Mouse (Mus musculus) neutrophil, adult 65 days (primary cell): ENCODE data around the gene Gusb. TPM values are rescaled to one million over a fixed set of nuclear protein-coding genes. Genes with fewer than 3 reads are reported as not detected.

Experiments
- total RNA-seq: library from RNA; stranded (reverse); gene quantifications from 2 replicates; pipeline ENCODE4 v1.2.4, GENCODE M21; 2023

Gene Gusb
- total RNA-seq: 37.9 and 44.9 TPM in 2 replicates

GRCm38 (mm10) chr5:130002301-130003146 lies at the start of gene Gusb:
Gene Gusb, minus strand, starts transcription at chr5:130003049.

GRCm38 (mm10) chr5:130029142-130029897 lies 26.5 kb upstream of the Gusb start, which contains the start of the genes Asl and Crcp:
Gene Asl, minus strand, starts transcription at chr5:130029247.
Gene Crcp, plus strand, starts transcription at chr5:130029290.

DNA sequence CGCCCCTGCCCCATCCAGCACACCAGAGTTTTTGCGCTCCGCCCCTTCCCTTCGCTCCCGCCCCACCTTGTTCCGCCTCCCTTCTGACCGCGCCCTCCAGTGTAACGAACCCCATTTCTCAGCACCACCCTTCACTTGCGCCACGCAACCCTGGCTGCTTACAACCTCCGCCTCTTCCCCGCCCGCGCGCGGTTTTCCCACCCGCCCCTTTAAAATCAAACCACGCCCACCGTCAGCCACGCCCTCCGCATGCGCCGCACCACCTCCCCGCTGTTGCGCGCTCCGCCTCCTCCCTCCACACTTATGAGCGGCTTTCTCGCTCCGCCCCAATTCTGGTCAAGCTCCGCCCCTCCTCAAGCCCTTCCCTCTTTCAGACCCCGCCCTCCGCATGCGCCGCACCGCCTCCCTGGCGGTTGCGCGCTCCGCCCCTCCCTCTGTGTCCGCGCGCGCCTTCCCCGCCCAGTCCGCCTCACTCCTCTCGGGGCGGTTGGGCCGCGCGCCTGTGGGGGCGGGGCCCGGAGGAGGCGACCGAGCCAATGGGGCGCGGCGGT lies 61.3 kb downstream of the Gusb start, which contains the start of gene Vkorc1l1:
Gene Vkorc1l1, plus strand, starts transcription at position 476 of the 551 bp plus-strand sequence.

Other genes with a start within 250 kb of the Gusb start
- 4.1 and 6.0 TPM in 2 replicates for gene Psph, start 215.6 kb downstream of the Gusb start, total RNA-seq
- 2.7 and 3.6 TPM in 2 replicates for gene Sumf2, start 156.1 kb downstream of the Gusb start, total RNA-seq
- gene Chchd2, start 115.6 kb downstream of the Gusb start, total RNA-seq: 114 and 116 TPM in 2 replicates
- not detected in 2 replicates for gene Zbed5, start 107.3 kb downstream of the Gusb start, total RNA-seq
- 0.32 TPM in 1 of 2 replicates, not detected in the other for gene Phkg1, start 104.5 kb downstream of the Gusb start, total RNA-seq
- gene Nupr1l, start 94.5 kb downstream of the Gusb start, total RNA-seq: 0.50 TPM in 1 of 2 replicates, not detected in the other
- 12.2 and 12.8 TPM in 2 replicates for gene Vkorc1l1, start 61.1 kb downstream of the Gusb start, total RNA-seq
- gene Asl, start 26.2 kb upstream of the Gusb start, total RNA-seq: 27.8 and 28.0 TPM in 2 replicates
- 18.8 and 20.6 TPM in 2 replicates for gene Crcp, start 26.2 kb upstream of the Gusb start, total RNA-seq
- 1.6 and 1.8 TPM in 2 replicates for gene Tpst1, start 70.3 kb upstream of the Gusb start, total RNA-seq
- 5.1 and 5.3 TPM in 2 replicates for gene Kctd7, start 141.8 kb upstream of the Gusb start, total RNA-seq
- gene Rabgef1, start 168.7 kb upstream of the Gusb start, total RNA-seq: 220 and 322 TPM in 2 replicates
- 67.3 and 67.9 TPM in 2 replicates for gene Tmem248, start 214.0 kb upstream of the Gusb start, total RNA-seq